Mouse (Mus musculus) G1E (cell line): ENCODE measurements around the gene Pir. TPM values are rescaled to one million over a fixed set of nuclear protein-coding genes. Genes with fewer than 3 reads are reported as not detected.
A peak's percentile ranks its signal among the peaks of the same experiment; 100 is the strongest.

Source experiments
- ATAC-seq: 2 replicates; pipeline ENCODE4 v1.8.0; 2016; ENCODE audit warnings: mild to moderate bottlenecking; ENCODE audit not compliant: insufficient number of reproducible peaks, poor library complexity, low FRiP score, severe bottlenecking; ENCODE audit errors: extremely low read depth
- DNase-seq: peaks from one replicate; pipeline ENCODE4 v3.0.0; 2012; ENCODE audit warnings: low spot score
- H3K27me3 ChIP-seq: 2 replicates; pipeline ENCODE4 v1.6.1; 2012; ENCODE audit warnings: mild to moderate bottlenecking, low read length, inconsistent platforms; ENCODE audit not compliant: insufficient read depth
- H3K36me3 ChIP-seq: replicated peaks from 2 replicates; pipeline ENCODE3; 2012; ENCODE audit warnings: mild to moderate bottlenecking, inconsistent platforms
- H3K4me1 ChIP-seq: 2 replicates; pipeline ENCODE4 v1.6.1; 2012; ENCODE audit warnings: low read depth, low read length, inconsistent platforms, mixed read lengths; ENCODE audit not compliant: insufficient read depth
- H3K4me3 ChIP-seq: 2 replicates; pipeline ENCODE4 v1.5.1; 2012; ENCODE audit warnings: low read depth, mild to moderate bottlenecking, inconsistent platforms, low read length, moderate library complexity, mixed read lengths
- H3K9me3 ChIP-seq: replicated peaks from 2 replicates; pipeline ENCODE4 v1.6.1; 2012; ENCODE audit warnings: inconsistent platforms
- CTCF ChIP-seq: IDR thresholded peaks from 2 replicates; pipeline ENCODE4 v1.5.1; 2012; ENCODE audit warnings: low read depth, low read length, inconsistent platforms, mixed read lengths
- GATA1 ChIP-seq: IDR thresholded peaks from 2 replicates; pipeline ENCODE4 v1.6.1; 2012; ENCODE audit warnings: borderline replicate concordance, low read length, inconsistent platforms, mixed read lengths
- GATA2 ChIP-seq: IDR thresholded peaks from 2 replicates; pipeline ENCODE4 v1.6.1; 2012; ENCODE audit warnings: low read depth, low read length, inconsistent platforms, borderline replicate concordance
- POLR2AphosphoS5 ChIP-seq: IDR thresholded peaks from 2 replicates; pipeline ENCODE4 v1.6.1; 2012; ENCODE audit warnings: low read depth, low read length, inconsistent platforms; ENCODE audit not compliant: insufficient replicate concordance
- TAL1 ChIP-seq: conservative IDR thresholded peaks from 2 replicates; pipeline ENCODE4 v1.6.1; 2012; ENCODE audit warnings: low read depth, low read length, inconsistent platforms, mixed read lengths
- polyA plus RNA-seq: library from polyadenylated mRNA; stranded (reverse); fragments of >175 nt; gene quantifications from 2 replicates; pipeline ENCODE4 v1.2.3, GENCODE M21; 2012
- total RNA-seq, 2 experiments: library from RNA; stranded (forward) in 1 of 2; stranded (reverse) in 1 of 2; fragments of 200-1000 nt in 1 of 2; fragments of >200 nt in 1 of 2; fragmentation: Nextera tagmentation in 1 of 2; gene quantifications; 2 replicates each; pipeline ENCODE4 v1.2.3; 2014 to 2017

The Pir gene
- total RNA-seq (2014; fragmentation: Nextera tagmentation) (not detected in 2 replicates), total RNA-seq (2017) (0.22 TPM in 1 of 2 replicates, not detected in the other), polyA plus RNA-seq (not detected in 2 replicates)

DNA sequence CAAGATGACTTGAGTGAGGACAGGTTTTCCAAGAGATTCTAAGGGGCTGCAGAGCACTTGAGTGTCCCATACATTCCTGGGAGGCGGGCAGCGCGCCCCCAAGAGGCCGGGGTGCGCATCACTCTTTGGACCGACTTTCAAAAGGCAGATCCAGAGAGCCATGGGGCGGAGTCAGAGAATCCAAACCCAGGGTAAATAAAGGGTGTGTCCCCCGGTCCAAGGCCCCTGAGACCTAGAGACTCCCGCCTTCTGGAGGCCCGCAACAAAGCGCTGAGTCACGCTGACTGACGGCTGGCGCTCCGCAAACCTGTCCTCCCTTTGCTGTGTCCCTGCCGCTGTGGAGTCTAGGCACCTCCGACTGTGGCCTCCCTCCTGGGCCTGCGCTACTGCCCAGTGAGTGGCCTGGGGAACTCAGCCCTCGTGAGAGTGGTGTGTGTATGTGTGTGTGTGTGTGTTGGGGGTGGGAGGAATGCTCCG lies at the start of gene Pir:
TSS of gene Pir (plus strand) at position 87 of the 477 bp plus-strand sequence.
- Histone ChIP-seq H3K9me3 (no peaks in the 10 kb centered on the region), H3K36me3 (no peaks in the 10 kb centered on the region), H3K27me3 (no peaks in the 10 kb centered on the region; the same call in 1 of the 2 replicates), H3K4me3 (no peak within 1 kb of the TSS; the same call in 1 of the 2 replicates), H3K4me1 (no peaks in the 10 kb centered on the region)
- DNase-seq (peak; percentile 1), ATAC-seq (no peak)
- no peak for TF ChIP-seq CTCF
- TF ChIP-seq TAL1 = no peak
- no peak for TF ChIP-seq GATA1
- no peak for TF ChIP-seq GATA2
- TF ChIP-seq POLR2AphosphoS5 = no peak

DNA sequence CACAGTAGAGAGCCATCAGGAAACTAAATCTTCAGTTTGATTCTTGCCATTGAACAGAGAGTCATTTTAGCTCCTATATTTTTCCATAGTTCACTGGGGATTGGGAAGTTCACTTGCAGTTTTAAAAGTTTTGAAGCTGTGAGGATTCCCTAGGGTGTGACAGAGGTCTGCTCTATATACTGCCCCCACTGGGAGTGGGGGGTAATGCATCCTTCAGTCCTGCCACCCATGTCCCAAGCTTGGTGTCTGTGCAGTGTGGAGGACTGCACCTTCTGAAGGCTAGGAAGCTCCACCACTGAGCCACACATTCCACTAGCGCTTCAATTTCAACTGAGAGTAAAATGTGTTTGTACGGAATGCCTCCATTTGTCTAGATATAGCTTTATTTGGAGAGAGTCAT lies 47.2 kb upstream of the Pir start:
- Histone ChIP-seq H3K4me1 (no peaks in the 10 kb centered on the region), H3K27me3 (no peaks in the 10 kb centered on the region)

DNA sequence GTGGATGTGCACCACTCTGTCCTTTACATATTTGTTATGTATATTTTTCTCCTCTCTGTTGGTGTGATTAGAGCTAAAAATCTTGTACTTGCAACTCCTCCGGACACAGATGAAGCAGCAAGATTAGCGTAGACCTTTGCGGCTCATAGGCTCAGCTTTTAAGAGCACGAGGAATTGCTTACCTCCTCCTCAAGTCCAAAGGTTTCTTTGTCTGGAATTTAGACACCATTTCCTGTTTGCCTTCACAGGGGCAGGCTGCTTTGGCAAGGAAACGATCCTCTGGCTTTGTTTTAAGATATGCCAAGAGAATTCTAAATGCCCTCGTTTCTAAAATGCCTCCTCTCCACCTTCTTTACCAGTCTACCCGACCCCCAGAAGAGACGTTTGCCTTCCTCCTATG lies 35.8 kb upstream of the Pir start:
- Histone ChIP-seq H3K4me3 (no peak overlapping the region), H3K36me3 (no peaks in the 10 kb centered on the region), H3K4me1 (no peaks in the 10 kb centered on the region), H3K27me3 (no peaks in the 10 kb centered on the region), H3K9me3 (no peaks in the 10 kb centered on the region)
- ATAC-seq (no peak), DNase-seq (no peak)
- TF ChIP-seq GATA1 = no peak
- no peak for TF ChIP-seq CTCF
- no peak for TF ChIP-seq GATA2
- TF ChIP-seq TAL1 = no peak
- TF ChIP-seq POLR2AphosphoS5 = no peak

More for the DNA sequence above, 47.2 kb upstream of the Pir start:
- DNase-seq (no peak), ATAC-seq (peak; percentile 60)
- H3K4me3 ChIP-seq = no peak overlapping the region
- no peaks in the 10 kb centered on the region for H3K36me3 ChIP-seq
- H3K9me3 ChIP-seq = no peaks in the 10 kb centered on the region
- TF ChIP-seq CTCF = peak; percentile 37
- no peak for TF ChIP-seq GATA1

DNA sequence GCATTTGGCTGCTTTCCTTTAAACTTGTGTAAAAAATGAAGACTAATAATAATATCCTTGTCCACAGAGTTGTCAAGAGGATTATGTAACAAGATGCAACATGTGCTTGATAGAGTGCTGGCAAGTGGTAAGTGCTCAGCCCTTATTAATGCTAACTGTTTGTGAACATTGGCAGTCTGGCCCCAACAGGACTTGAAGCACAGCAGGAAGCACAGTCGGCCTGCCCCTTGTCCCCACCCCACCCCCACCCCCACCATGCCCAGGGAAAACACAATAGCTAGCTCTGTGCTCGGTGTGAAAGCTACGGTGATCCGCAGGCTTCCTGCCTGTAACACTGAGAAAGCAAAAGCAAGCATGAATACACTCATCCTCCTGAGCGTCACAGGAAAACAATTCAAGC lies 23.5 kb upstream of the Pir start:
- TF ChIP-seq GATA2 (no peak), GATA1 (no peak), TAL1 (no peak)
- ATAC-seq = no peak
- H3K4me3 ChIP-seq = no peak overlapping the region

DNA sequence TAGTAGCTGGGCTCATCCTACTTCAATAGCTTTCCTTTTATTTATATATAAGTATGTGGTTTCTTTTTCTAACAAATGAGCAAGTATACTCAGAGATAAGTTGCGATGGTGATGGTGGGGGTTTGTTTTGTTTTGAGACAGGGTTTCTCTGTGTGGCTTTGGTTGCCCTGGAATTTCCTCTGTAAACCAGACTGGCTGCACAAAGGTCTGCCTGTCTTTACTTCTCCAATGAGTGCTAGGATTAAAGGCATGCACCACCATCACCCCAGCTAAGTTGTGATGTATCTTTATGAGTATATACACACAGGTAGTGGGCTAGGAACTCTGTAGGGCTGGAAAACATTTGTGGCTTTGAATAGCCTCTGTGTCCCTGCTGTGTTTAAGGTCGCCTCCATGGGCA lies 22.4 kb upstream of the Pir start:
- ATAC-seq (no peak), DNase-seq (no peak)
- no peaks in the 10 kb centered on the region for H3K4me1 ChIP-seq
- no peaks in the 10 kb centered on the region for H3K36me3 ChIP-seq
- no peak overlapping the region for H3K4me3 ChIP-seq
- no peaks in the 10 kb centered on the region for H3K27me3 ChIP-seq
- TF ChIP-seq POLR2AphosphoS5 (no peak), CTCF (no peak), TAL1 (no peak), GATA2 (no peak), GATA1 (no peak)
- H3K9me3 ChIP-seq = no peaks in the 10 kb centered on the region

More for the DNA sequence above, 23.5 kb upstream of the Pir start:
- no peak for DNase-seq
- Histone ChIP-seq H3K36me3 (no peaks in the 10 kb centered on the region), H3K9me3 (no peaks in the 10 kb centered on the region), H3K27me3 (no peaks in the 10 kb centered on the region), H3K4me1 (no peaks in the 10 kb centered on the region)

DNA sequence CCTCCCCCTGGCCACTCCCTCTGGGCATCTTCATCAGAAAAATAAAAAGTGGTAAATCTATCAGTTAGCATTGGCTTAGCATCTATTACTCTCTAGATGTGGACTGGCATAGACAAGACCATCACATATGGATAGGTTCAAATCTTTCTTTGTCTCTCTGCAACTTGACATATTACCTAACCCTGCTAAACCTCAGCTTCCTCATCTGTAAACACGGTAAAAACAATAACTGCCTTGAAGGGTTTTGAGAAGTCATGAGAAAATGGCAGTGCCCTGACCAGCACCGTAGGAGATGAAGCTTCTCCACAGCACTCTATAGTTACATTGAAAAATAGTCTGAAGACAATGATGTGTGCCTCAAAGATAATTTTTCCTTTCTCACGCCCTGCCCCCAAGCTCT lies 12.6 kb upstream of the Pir start:
- no peaks in the 10 kb centered on the region for H3K36me3 ChIP-seq
- DNase-seq = no peak
- no peaks in the 10 kb centered on the region for H3K27me3 ChIP-seq
- ATAC-seq = no peak
- no peaks in the 10 kb centered on the region for H3K4me1 ChIP-seq
- H3K4me3 ChIP-seq = no peak overlapping the region
- TF ChIP-seq GATA2 = no peak
- TF ChIP-seq TAL1 = no peak
- no peak for TF ChIP-seq CTCF
- TF ChIP-seq GATA1 = no peak
- TF ChIP-seq POLR2AphosphoS5 = no peak
- H3K9me3 ChIP-seq = no peaks in the 10 kb centered on the region

DNA sequence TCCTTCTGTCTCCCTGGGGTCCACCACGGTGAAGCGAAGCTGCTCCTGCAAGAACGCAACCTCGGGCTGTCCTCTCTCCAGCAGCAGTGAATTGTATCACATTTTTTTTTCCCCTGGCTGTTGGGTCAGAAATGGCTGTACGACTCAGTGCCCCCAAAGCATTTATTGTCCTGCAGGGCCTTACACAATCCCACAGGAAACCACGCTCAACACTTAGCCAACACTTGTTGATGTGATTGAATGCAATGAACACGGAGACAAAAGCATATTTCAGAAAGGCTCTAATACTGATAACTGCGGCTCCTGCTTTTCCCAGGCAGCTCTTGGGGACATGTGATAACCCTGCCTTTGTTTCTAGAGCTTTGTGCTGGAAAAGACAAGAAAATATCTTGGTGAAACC lies 11.1 kb upstream of the Pir start, which contains the start of gene Bmx:
TSS of gene Bmx (minus strand) at position 137 of the 400 bp plus-strand sequence.
- Histone ChIP-seq H3K4me3 (no peak within 1 kb of the TSS), H3K36me3 (no peaks in the 10 kb centered on the region), H3K4me1 (no peaks in the 10 kb centered on the region), H3K9me3 (no peaks in the 10 kb centered on the region), H3K27me3 (no peaks in the 10 kb centered on the region)
- no peak for ATAC-seq
- no peak for DNase-seq
- TF ChIP-seq GATA2 (no peak), CTCF (no peak), TAL1 (no peak), POLR2AphosphoS5 (no peak), GATA1 (no peak)
